Mouse (Mus musculus): ENCODE results near the gene Psph. TPM values are rescaled to one million over a fixed set of nuclear protein-coding genes. Genes with fewer than 3 reads are reported as not detected.
"Not testable (repeated sequence)": the region's sequence is repeated elsewhere in the genome, so short reads cannot be mapped to it uniquely, and the experiment has no call there.

Psph gene
- polyA plus RNA-seq, 1 experiment from 2014 or later, result 34.9 TPM

GRCm38 (mm10) chr5:129778996-129779716, 8.1 kb downstream of the Psph start:
- Histone ChIP-seq H3K9me3 (replicated peaks; ENCODE audit: control insufficient read depth, low read length) (no peaks in the 10 kb centered on the region), H3K27me3 (ENCODE audit: control insufficient read depth, insufficient read depth, low read length) (no peaks in the 10 kb centered on the region), H3K4me3 (ENCODE audit: low read depth, low read length) (peak overlapping the region; percentile 42), H3K27ac (replicated peaks; ENCODE audit: low read depth, low read length) (no peak overlapping the region), H3K36me3 (replicated peaks; ENCODE audit: control insufficient read depth, insufficient read depth, low read depth, low read length) (no peaks in the 10 kb centered on the region), H3K4me1 (ENCODE audit: control insufficient read depth, insufficient read depth, low read length) (no peaks in the 10 kb centered on the region), H3K4me2 (ENCODE audit: low read depth, low read length) (peak overlapping the region; percentile 73), H3K9ac (replicated peaks; ENCODE audit: low read length) (peak overlapping the region; percentile 60)
- DNase-seq (ENCODE audit: low spot score), result peak; percentile 91
- ATAC-seq (replicated peaks; ENCODE audit: insufficient number of reproducible peaks, low FRiP score, low TSS enrichment, low read depth), result peak; percentile 88
- 2% methylated on average over 32 of the region's 32 CpGs for WGBS

GRCm38 (mm10) chr5:129778348-129778995, 8.8 kb downstream of the Psph start:
- H3K9ac ChIP-seq (replicated peaks; ENCODE audit: low read length), result peak overlapping the region; percentile 60
- peak overlapping the region; percentile 42 for H3K4me3 ChIP-seq (ENCODE audit: low read depth, low read length)
- DNase-seq (ENCODE audit: low spot score) (no peak), ATAC-seq (replicated peaks; ENCODE audit: insufficient number of reproducible peaks, low FRiP score, low TSS enrichment, low read depth) (no peak)
- H3K4me2 ChIP-seq (ENCODE audit: low read depth, low read length), result peak overlapping the region; percentile 73
- no peaks in the 10 kb centered on the region for H3K9me3 ChIP-seq (replicated peaks; ENCODE audit: control insufficient read depth, low read length)
- 37% methylated on average over 11 of the region's 11 CpGs for WGBS
- H3K4me1 ChIP-seq (ENCODE audit: control insufficient read depth, insufficient read depth, low read length), result no peaks in the 10 kb centered on the region
- H3K27ac ChIP-seq (replicated peaks; ENCODE audit: low read depth, low read length), result no peak overlapping the region
- H3K27me3 ChIP-seq (ENCODE audit: control insufficient read depth, insufficient read depth, low read length), result no peaks in the 10 kb centered on the region
- no peaks in the 10 kb centered on the region for H3K36me3 ChIP-seq (replicated peaks; ENCODE audit: control insufficient read depth, insufficient read depth, low read depth, low read length)

GRCm38 (mm10) chr5:129774661-129775060, 12.6 kb downstream of the Psph start:
- Histone ChIP-seq H3K27ac (replicated peaks; ENCODE audit: low read depth, low read length) (no peak overlapping the region), H3K9me3 (replicated peaks; ENCODE audit: control insufficient read depth, low read length) (no peaks in the 10 kb centered on the region), H3K27me3 (ENCODE audit: control insufficient read depth, insufficient read depth, low read length) (no peaks in the 10 kb centered on the region), H3K4me3 (ENCODE audit: low read depth, low read length) (no peak overlapping the region), H3K4me1 (ENCODE audit: control insufficient read depth, insufficient read depth, low read length) (no peaks in the 10 kb centered on the region), H3K9ac (replicated peaks; ENCODE audit: low read length) (no peak overlapping the region), H3K36me3 (replicated peaks; ENCODE audit: control insufficient read depth, insufficient read depth, low read depth, low read length) (no peaks in the 10 kb centered on the region), H3K4me2 (ENCODE audit: low read depth, low read length) (no peak overlapping the region)
- 83% methylated on average over 3 of the region's 3 CpGs for WGBS
- no peak for DNase-seq (ENCODE audit: low spot score)
- ATAC-seq (replicated peaks; ENCODE audit: insufficient number of reproducible peaks, low FRiP score, low TSS enrichment, low read depth), result no peak

GRCm38 (mm10) chr5:129773330-129773729, 13.9 kb downstream of the Psph start:
- H3K27ac ChIP-seq (replicated peaks; ENCODE audit: low read depth, low read length); H3K9ac ChIP-seq (replicated peaks; ENCODE audit: low read length); H3K4me2 ChIP-seq (ENCODE audit: low read depth, low read length); H3K4me1 ChIP-seq (ENCODE audit: control insufficient read depth, insufficient read depth, low read length); ATAC-seq (replicated peaks; ENCODE audit: insufficient number of reproducible peaks, low FRiP score, low TSS enrichment, low read depth); H3K4me3 ChIP-seq (ENCODE audit: low read depth, low read length); H3K36me3 ChIP-seq (replicated peaks; ENCODE audit: control insufficient read depth, insufficient read depth, low read depth, low read length); DNase-seq (ENCODE audit: low spot score); H3K9me3 ChIP-seq (replicated peaks; ENCODE audit: control insufficient read depth, low read length); H3K27me3 ChIP-seq (ENCODE audit: control insufficient read depth, insufficient read depth, low read length): not testable (repeated sequence)
- 79% methylated on average over 4 of the region's 4 CpGs for WGBS

GRCm38 (mm10) chr5:129772433-129772832, 14.8 kb downstream of the Psph start:
- H3K9me3 ChIP-seq (replicated peaks; ENCODE audit: control insufficient read depth, low read length), result no peaks in the 10 kb centered on the region
- ATAC-seq (replicated peaks; ENCODE audit: insufficient number of reproducible peaks, low FRiP score, low TSS enrichment, low read depth) (no peak), DNase-seq (ENCODE audit: low spot score) (no peak)
- 82% methylated on average over 10 of the region's 10 CpGs for WGBS
- H3K9ac ChIP-seq (replicated peaks; ENCODE audit: low read length), result no peak overlapping the region
- H3K27ac ChIP-seq (replicated peaks; ENCODE audit: low read depth, low read length), result no peak overlapping the region
- no peaks in the 10 kb centered on the region for H3K36me3 ChIP-seq (replicated peaks; ENCODE audit: control insufficient read depth, insufficient read depth, low read depth, low read length)
- no peaks in the 10 kb centered on the region for H3K27me3 ChIP-seq (ENCODE audit: control insufficient read depth, insufficient read depth, low read length)
- no peak overlapping the region for H3K4me3 ChIP-seq (ENCODE audit: low read depth, low read length)
- H3K4me1 ChIP-seq (ENCODE audit: control insufficient read depth, insufficient read depth, low read length), result no peaks in the 10 kb centered on the region
- H3K4me2 ChIP-seq (ENCODE audit: low read depth, low read length), result no peak overlapping the region

- Histone ChIP-seq H3K4me3 (ENCODE audit: low read depth, low read length) (no peak overlapping the region), H3K9ac (replicated peaks; ENCODE audit: low read length) (no peak overlapping the region), H3K4me1 (ENCODE audit: control insufficient read depth, insufficient read depth, low read length) (no peaks in the 10 kb centered on the region), H3K36me3 (replicated peaks; ENCODE audit: control insufficient read depth, insufficient read depth, low read depth, low read length) (no peaks in the 10 kb centered on the region), H3K27me3 (ENCODE audit: control insufficient read depth, insufficient read depth, low read length) (no peaks in the 10 kb centered on the region), H3K4me2 (ENCODE audit: low read depth, low read length) (no peak overlapping the region), H3K27ac (replicated peaks; ENCODE audit: low read depth, low read length) (no peak overlapping the region), H3K9me3 (replicated peaks; ENCODE audit: control insufficient read depth, low read length) (no peaks in the 10 kb centered on the region)
- DNase-seq (ENCODE audit: low spot score), result no peak
- 89% methylated on average over 23 of the region's 23 CpGs for WGBS
- no peak for ATAC-seq (replicated peaks; ENCODE audit: insufficient number of reproducible peaks, low FRiP score, low TSS enrichment, low read depth)
These were observed 16.6 kb downstream of the Psph start for GRCm38 (mm10) chr5:129770443-129771355.

GRCm38 (mm10) chr5:129761865-129762540, 25.2 kb downstream of the Psph start:
- H3K27ac ChIP-seq (replicated peaks; ENCODE audit: low read depth, low read length), result peak overlapping the region; percentile 13; the same call in 1 of the 2 replicates
- 47% methylated on average over 18 of the region's 18 CpGs for WGBS
- H3K36me3 ChIP-seq (replicated peaks; ENCODE audit: control insufficient read depth, insufficient read depth, low read depth, low read length), result no peaks in the 10 kb centered on the region
- ATAC-seq (replicated peaks; ENCODE audit: insufficient number of reproducible peaks, low FRiP score, low TSS enrichment, low read depth) (peak; percentile 62; the same call in 1 of the 2 replicates), DNase-seq (ENCODE audit: low spot score) (peak; percentile 26)
- no peaks in the 10 kb centered on the region for H3K27me3 ChIP-seq (ENCODE audit: control insufficient read depth, insufficient read depth, low read length)
- H3K4me3 ChIP-seq (ENCODE audit: low read depth, low read length), result no peak overlapping the region
- 0 out of 2 replicates have a peak overlapping the region, but pooled peaks have one; percentile 5 for H3K9ac ChIP-seq (replicated peaks; ENCODE audit: low read length)
- H3K4me1 ChIP-seq (ENCODE audit: control insufficient read depth, insufficient read depth, low read length), result no peaks in the 10 kb centered on the region
- no peaks in the 10 kb centered on the region for H3K9me3 ChIP-seq (replicated peaks; ENCODE audit: control insufficient read depth, low read length)
- H3K4me2 ChIP-seq (ENCODE audit: low read depth, low read length), result no peak overlapping the region
